Comparison of ENCODE assay signal across 12 mouse cellular contexts in genomic region chr16:95455896-95456295, GRCm38 (mm10).
DNase-seq lines count a peak whose midpoint lies in the region; ATAC-seq and TF ChIP-seq lines count a peak whose summit lies in the region.
"Had no signal": no experiment of that assay in that cellular context is flagged by ENCODE, and none has a peak within 500 bp of the region (broad histone marks: within the 10 kb centered on the region; RNA-seq: fewer than 3 reads in every experiment).

No protein-coding gene starts in this region.

- no peak for TF ChIP-seq CTCF in heart, adult 2 months (IDR thresholded peaks at IDR 0.05)
- no peak for TF ChIP-seq CTCF in liver, adult 2 months (IDR thresholded peaks at IDR 0.05; ENCODE audit: low read depth, low read length)
- no peak for TF ChIP-seq CTCF in intestine, postnatal 0 days (IDR thresholded peaks at IDR 0.05; ENCODE audit: low read depth)

- no peak for ATAC-seq in intestine, postnatal 0 days
- no peak for ATAC-seq in activated CD4-positive, CD25-positive, alpha-beta regulatory T cell, adult 4 months

- intact Hi-C loops in heart, adult 2 months (cut with DNase I) = no loop called here
- intact Hi-C loops in heart, postnatal 25 days (cut with DNase I) = no loop called here

- no peak for TF ChIP-seq POLR2A in heart, adult 2 months (IDR thresholded peaks at IDR 0.05; ENCODE audit: insufficient read depth, low read depth, low read length)
- no peak for TF ChIP-seq POLR2A in liver, adult 2 months (IDR thresholded peaks at IDR 0.05; ENCODE audit: extremely low read depth, insufficient read depth, low read length)

- H3K9me3 ChIP-seq in intestine, postnatal 0 days (ENCODE audit: control insufficient read depth) = no peaks in the 10 kb centered on the region
- H3K9me3 ChIP-seq: forebrain, embryonic 10.5 days had no signal

- no peak for DNase-seq in heart, adult 2 months
- no peak for DNase-seq in heart, postnatal 25 days (ENCODE audit: low spot score)
- no peak for DNase-seq in liver, adult 2 months (ENCODE audit: extremely low read depth, low read depth, low spot score)
- no peak for DNase-seq in liver
- DNase-seq in CD4-positive, CD25-positive, alpha-beta regulatory T cell, adult 2 months (ENCODE audit: low read depth, low spot score) = peak; percentile 24
- DNase-seq in MN1 (ENCODE audit: low spot score) = no peak
- DNase-seq: B cell, adult 2 months; gastrocnemius, postnatal 36 days; kidney, postnatal 4 days had no signal

- no peak for TF ChIP-seq EP300 in heart, adult 2 months (IDR thresholded peaks at IDR 0.05; ENCODE audit: insufficient read depth, low read depth, low read length)

- peaks cover 3% of the 10 kb centered on the region for H3K79me2 ChIP-seq in heart, adult 2 months (replicated peaks; ENCODE audit: control insufficient read depth, insufficient read depth, low read length)
- H3K79me2 ChIP-seq in liver, adult 2 months (ENCODE audit: control insufficient read depth, insufficient read depth, low read length) = 0 out of 2 replicates have a peak, but pooled peaks cover 4% of the 10 kb centered on the region

- peak overlapping the region; percentile 63 for H3K4me3 ChIP-seq in heart, adult 2 months
- H3K4me3 ChIP-seq in liver, adult 2 months (ENCODE audit: insufficient read depth, low read depth, low read length) = peak overlapping the region; percentile 56
- H3K4me3 ChIP-seq in intestine, postnatal 0 days (ENCODE audit: low read depth, low read length) = no peak overlapping the region

- peaks cover 9% of the 10 kb centered on the region for H3K4me1 ChIP-seq in heart, adult 2 months (ENCODE audit: control insufficient read depth, insufficient read depth, low read length)
- H3K4me1 ChIP-seq in liver, adult 2 months (ENCODE audit: control insufficient read depth, insufficient read depth, low read length) = no peaks in the 10 kb centered on the region
- H3K4me1 ChIP-seq in intestine, postnatal 0 days (replicated peaks; ENCODE audit: control insufficient read depth, insufficient read depth, low read length) = no peaks in the 10 kb centered on the region
- H3K4me1 ChIP-seq: forebrain, embryonic 10.5 days had no signal

- peak overlapping the region; percentile 72 for H3K9ac ChIP-seq in heart, adult 2 months (ENCODE audit: low read depth, low read length)
- H3K9ac ChIP-seq in liver, adult 2 months (ENCODE audit: low read depth, low read length) = peak overlapping the region; percentile 63
- no peak overlapping the region for H3K9ac ChIP-seq in intestine, postnatal 0 days (ENCODE audit: low read depth, low read length)

- no peaks in the 10 kb centered on the region for H3K27me3 ChIP-seq in heart, adult 2 months (ENCODE audit: control insufficient read depth, insufficient read depth, low read length)
- no peaks in the 10 kb centered on the region for H3K27me3 ChIP-seq in liver, adult 2 months (ENCODE audit: control insufficient read depth, insufficient read depth, low read length)
- no peaks in the 10 kb centered on the region for H3K27me3 ChIP-seq in intestine, postnatal 0 days (replicated peaks; ENCODE audit: control insufficient read depth, insufficient read depth, low read length)

- peak overlapping the region; percentile 24; the same call in 1 of the 2 replicates for H3K4me2 ChIP-seq in intestine, postnatal 0 days (replicated peaks; ENCODE audit: low read depth)

- 45% methylated on average over 8 of the region's 8 CpGs for WGBS in heart, adult 2 months
- WGBS in liver, adult 2 months = 70% methylated on average over 8 of the region's 8 CpGs
- 73% methylated on average over 8 of the region's 8 CpGs for WGBS in intestine, postnatal 0 days

- H3K27ac ChIP-seq in heart, adult 2 months = peak overlapping the region; percentile 98
- H3K27ac ChIP-seq in liver, adult 2 months (replicated peaks; ENCODE audit: insufficient read depth, low read depth, low read length) = peak overlapping the region; percentile 70
- H3K27ac ChIP-seq in intestine, postnatal 0 days (ENCODE audit: low read depth, low read length) = no peak overlapping the region
- H3K27ac ChIP-seq: forebrain, embryonic 10.5 days had no signal

- peaks cover 2% of the 10 kb centered on the region; the same call in 1 of the 2 replicates for H3K36me3 ChIP-seq in heart, adult 2 months (ENCODE audit: control insufficient read depth, insufficient read depth, low read length)
- H3K36me3 ChIP-seq in liver, adult 2 months (ENCODE audit: control insufficient read depth, insufficient read depth, low read length) = no peaks in the 10 kb centered on the region
- no peaks in the 10 kb centered on the region for H3K36me3 ChIP-seq in intestine, postnatal 0 days (ENCODE audit: control insufficient read depth, insufficient read depth)
- H3K36me3 ChIP-seq: forebrain, embryonic 10.5 days had no signal
